Mouse (Mus musculus) small intestine, adult 2 months (tissue): Measurements from ENCODE around the gene Gm20388.

Experiments
- CTCF ChIP-seq: fragments of 200-500 bp; IDR thresholded peaks from 2 replicates; pipeline ENCODE4 v1.5.1; 2012; ENCODE audit warnings: low read depth, mild to moderate bottlenecking, control low read depth, inconsistent platforms, low read length, moderate library complexity, mixed read lengths; ENCODE audit not compliant: insufficient replicate concordance, insufficient read length; ENCODE audit errors: extremely low read depth
- POLR2A ChIP-seq: fragments of 200-500 bp; IDR thresholded peaks from 2 replicates; pipeline ENCODE4 v1.6.1; 2012; ENCODE audit warnings: low read depth, mild to moderate bottlenecking, control low read depth, inconsistent platforms, low read length, moderate library complexity

DNA sequence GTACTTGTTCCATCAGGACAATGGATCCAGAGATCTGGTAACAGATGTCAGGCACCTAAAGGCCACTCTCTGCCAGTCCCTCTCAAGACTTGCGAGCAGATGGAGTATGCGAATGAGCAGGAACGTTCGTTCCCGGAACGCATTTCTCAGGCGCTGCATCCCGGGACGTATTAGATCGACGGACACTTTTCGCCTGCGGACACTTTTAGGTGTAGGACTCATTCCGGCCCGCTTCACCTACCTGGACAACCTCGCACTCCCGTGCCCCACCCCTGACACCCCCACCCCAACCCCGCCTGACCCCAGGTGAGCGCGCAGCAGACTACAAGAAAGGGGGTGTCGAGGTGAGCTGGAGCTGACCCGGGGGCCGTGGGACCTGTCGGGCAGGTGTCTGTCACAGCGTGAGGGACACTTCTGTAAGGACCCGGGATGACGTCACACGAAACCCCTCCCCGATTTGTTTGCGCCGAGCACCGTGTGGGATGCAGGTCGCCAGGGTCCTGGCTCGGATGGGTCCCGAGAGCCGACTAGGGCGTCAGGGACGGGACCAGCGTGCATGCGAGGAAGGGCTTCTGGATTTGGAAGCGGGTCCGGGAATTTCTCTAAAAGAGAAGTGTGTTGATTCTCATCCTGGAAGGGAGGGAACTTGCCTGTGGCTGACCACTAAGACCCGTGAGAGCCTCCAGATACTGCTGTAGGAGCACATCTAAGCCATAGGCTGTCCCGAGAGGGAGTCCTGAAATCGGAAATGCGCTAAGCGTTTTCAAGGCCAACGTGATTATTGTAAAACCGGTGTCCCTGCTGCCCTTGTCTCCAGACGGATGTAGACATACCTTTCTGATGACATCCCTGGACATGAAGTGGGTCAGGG is 2864.9 kb downstream of the Gm20388 start, which contains the start of gene Acsf3:
- TF ChIP-seq CTCF: no peak
- no peak for TF ChIP-seq POLR2A
